In the genomic region with DNA sequence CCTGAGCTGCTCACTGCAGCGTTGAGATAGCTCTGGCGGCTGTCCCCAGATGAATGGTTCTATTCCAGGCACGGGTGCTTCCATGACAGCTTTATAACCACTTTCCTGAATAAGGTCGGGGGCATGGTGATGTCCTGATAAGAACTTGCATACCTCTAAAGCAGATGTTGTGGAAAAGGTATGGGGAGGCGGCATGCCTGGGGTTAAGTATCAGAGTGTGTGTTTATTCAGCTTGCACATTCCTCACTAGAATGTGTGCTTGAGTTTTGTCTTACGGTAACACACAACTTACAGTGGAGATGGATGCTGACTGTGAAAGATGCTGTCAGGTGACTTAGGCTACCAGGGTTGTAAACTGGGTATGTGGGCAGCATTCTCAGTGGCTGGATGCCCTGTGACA, we compare ENCODE assay signal across 31 mouse cellular contexts.
A peak's percentile ranks its signal among the peaks of the same experiment; 100 is the strongest.
DNase-seq lines count a peak whose midpoint lies in the region; ATAC-seq lines count a peak whose summit lies in the region.
"Had no signal": no experiment of that assay in that cellular context is flagged by ENCODE, and none has a peak within 500 bp of the region (broad histone marks: within the 10 kb centered on the region; RNA-seq: fewer than 3 reads in every experiment).

No protein-coding gene starts in this region.

- H3K4me1 ChIP-seq in embryonic facial prominence, embryonic 12.5 days, result peaks cover 52% of the 10 kb centered on the region
- H3K4me1 ChIP-seq in embryonic facial prominence, embryonic 10.5 days, result peaks cover 70% of the 10 kb centered on the region
- H3K4me1 ChIP-seq in heart, embryonic 11.5 days (ENCODE audit: control insufficient read depth, insufficient read depth, low read length), result peaks cover 79% of the 10 kb centered on the region
- peaks cover 69% of the 10 kb centered on the region for H3K4me1 ChIP-seq in kidney, embryonic 15.5 days
- peaks cover 42% of the 10 kb centered on the region for H3K4me1 ChIP-seq in lung, embryonic 15.5 days

- intact Hi-C loops in heart, postnatal 25 days (cut with DNase I), result loop anchor here (5.0 kb wide), 1 partner anchor 90 kb away; no protein-coding TSS in a partner anchor

- H3K4me3 ChIP-seq in embryonic facial prominence, embryonic 12.5 days, result no peak overlapping the region
- no peak overlapping the region for H3K4me3 ChIP-seq in embryonic facial prominence, embryonic 10.5 days
- no peak overlapping the region for H3K4me3 ChIP-seq in heart, embryonic 11.5 days (ENCODE audit: low read depth, low read length)
- H3K4me3 ChIP-seq in kidney, embryonic 15.5 days (replicated peaks), result no peak overlapping the region
- no peak overlapping the region for H3K4me3 ChIP-seq in lung, embryonic 15.5 days
- H3K4me3 ChIP-seq: embryonic facial prominence, embryonic 15.5 days; forebrain, embryonic 13.5 days; hindbrain, embryonic 10.5 days; hindbrain, embryonic 15.5 days; midbrain, embryonic 10.5 days; neural tube, embryonic 12.5 days had no signal

- WGBS in embryonic facial prominence, embryonic 12.5 days, result 55% methylated on average over 6 of the region's 6 CpGs
- 55% methylated on average over 6 of the region's 6 CpGs for WGBS in embryonic facial prominence, embryonic 10.5 days
- 12% methylated on average over 6 of the region's 6 CpGs for WGBS in heart, embryonic 11.5 days (ENCODE audit: insufficient replicate concordance)
- 8% methylated on average over 6 of the region's 6 CpGs for WGBS in kidney, embryonic 15.5 days
- WGBS in lung, embryonic 15.5 days, result 18% methylated on average over 6 of the region's 6 CpGs

- ATAC-seq in embryonic facial prominence, embryonic 12.5 days (ENCODE audit: insufficient number of reproducible peaks, insufficient read depth, low FRiP score, low TSS enrichment), result no peak
- no peak for ATAC-seq in heart, embryonic 11.5 days (replicated peaks; ENCODE audit: insufficient number of reproducible peaks, low FRiP score, low TSS enrichment)
- peak; percentile 45; the same call in 1 of the 2 replicates for ATAC-seq in kidney, embryonic 15.5 days (replicated peaks; ENCODE audit: low FRiP score)
- no peak for ATAC-seq in lung, embryonic 15.5 days (ENCODE audit: borderline replicate concordance, extremely low read depth, low FRiP score, low TSS enrichment)
- ATAC-seq: activated CD4-positive, CD25-positive, alpha-beta regulatory T cell, adult 4 months; forebrain, embryonic 13.5 days; inflammation-experienced regulatory T-cells, adult 6 months; midbrain, embryonic 16.5 days had no signal

- no peaks in the 10 kb centered on the region for H3K9me3 ChIP-seq in embryonic facial prominence, embryonic 12.5 days
- H3K9me3 ChIP-seq in embryonic facial prominence, embryonic 10.5 days, result no peaks in the 10 kb centered on the region
- H3K9me3 ChIP-seq in heart, embryonic 11.5 days (replicated peaks; ENCODE audit: control insufficient read depth, low read length), result no peaks in the 10 kb centered on the region
- no peaks in the 10 kb centered on the region for H3K9me3 ChIP-seq in kidney, embryonic 15.5 days (replicated peaks)
- no peaks in the 10 kb centered on the region for H3K9me3 ChIP-seq in lung, embryonic 15.5 days
- H3K9me3 ChIP-seq: embryonic facial prominence, embryonic 15.5 days; forebrain, embryonic 13.5 days; hindbrain, embryonic 10.5 days; hindbrain, embryonic 15.5 days; midbrain, embryonic 10.5 days; neural tube, embryonic 12.5 days had no signal

- no peaks in the 10 kb centered on the region for H3K27me3 ChIP-seq in embryonic facial prominence, embryonic 12.5 days
- no peaks in the 10 kb centered on the region for H3K27me3 ChIP-seq in embryonic facial prominence, embryonic 10.5 days (replicated peaks; ENCODE audit: low read depth, poor library complexity, severe bottlenecking)
- H3K27me3 ChIP-seq in heart, embryonic 11.5 days (ENCODE audit: control insufficient read depth, insufficient read depth, low read length), result no peaks in the 10 kb centered on the region
- H3K27me3 ChIP-seq in kidney, embryonic 15.5 days, result no peaks in the 10 kb centered on the region
- no peaks in the 10 kb centered on the region for H3K27me3 ChIP-seq in lung, embryonic 15.5 days
- H3K27me3 ChIP-seq: CH12.LX; embryonic facial prominence, embryonic 15.5 days; forebrain, embryonic 13.5 days; hindbrain, embryonic 15.5 days; neural tube, embryonic 12.5 days had no signal

- no peaks in the 10 kb centered on the region for H3K36me3 ChIP-seq in embryonic facial prominence, embryonic 12.5 days
- no peaks in the 10 kb centered on the region; the same call in 1 of the 2 replicates for H3K36me3 ChIP-seq in embryonic facial prominence, embryonic 10.5 days (replicated peaks)
- no peaks in the 10 kb centered on the region for H3K36me3 ChIP-seq in heart, embryonic 11.5 days (ENCODE audit: control insufficient read depth, insufficient read depth, low read length)
- H3K36me3 ChIP-seq in kidney, embryonic 15.5 days, result no peaks in the 10 kb centered on the region
- no peaks in the 10 kb centered on the region for H3K36me3 ChIP-seq in lung, embryonic 15.5 days
- H3K36me3 ChIP-seq: embryonic facial prominence, embryonic 15.5 days; hindbrain, embryonic 10.5 days; hindbrain, embryonic 15.5 days; midbrain, embryonic 10.5 days; neural tube, embryonic 12.5 days had no signal

- 0 out of 2 replicates have a peak overlapping the region, but pooled peaks have one; percentile 11 for H3K27ac ChIP-seq in embryonic facial prominence, embryonic 12.5 days
- H3K27ac ChIP-seq in embryonic facial prominence, embryonic 10.5 days (replicated peaks), result no peak overlapping the region
- H3K27ac ChIP-seq in heart, embryonic 11.5 days (ENCODE audit: low read depth, low read length), result peak overlapping the region; percentile 41; the same call in 1 of the 2 replicates
- H3K27ac ChIP-seq in kidney, embryonic 15.5 days, result peak overlapping the region; percentile 69
- H3K27ac ChIP-seq in lung, embryonic 15.5 days, result 0 out of 2 replicates have a peak overlapping the region, but pooled peaks have one; percentile 13
- H3K27ac ChIP-seq: embryonic facial prominence, embryonic 15.5 days; forebrain, embryonic 13.5 days; hindbrain, embryonic 10.5 days; hindbrain, embryonic 15.5 days; liver, embryonic 14.5 days; midbrain, embryonic 10.5 days; neural tube, embryonic 12.5 days; stomach, postnatal 0 days had no signal

- H3K9ac ChIP-seq in embryonic facial prominence, embryonic 12.5 days, result no peak overlapping the region
- H3K9ac ChIP-seq in heart, embryonic 11.5 days (ENCODE audit: low read depth, low read length), result 0 out of 2 replicates have a peak overlapping the region, but pooled peaks have one; percentile 10
- H3K9ac ChIP-seq in kidney, embryonic 15.5 days, result no peak overlapping the region
- no peak overlapping the region for H3K9ac ChIP-seq in lung, embryonic 15.5 days
- H3K9ac ChIP-seq: embryonic facial prominence, embryonic 15.5 days; forebrain, embryonic 13.5 days; hindbrain, embryonic 15.5 days; liver, embryonic 14.5 days; neural tube, embryonic 12.5 days had no signal

- H3K4me2 ChIP-seq in embryonic facial prominence, embryonic 12.5 days (replicated peaks), result no peak overlapping the region
- no peak overlapping the region for H3K4me2 ChIP-seq in heart, embryonic 11.5 days
- H3K4me2 ChIP-seq in kidney, embryonic 15.5 days, result no peak overlapping the region
- H3K4me2 ChIP-seq in lung, embryonic 15.5 days, result no peak overlapping the region
- H3K4me2 ChIP-seq: embryonic facial prominence, embryonic 15.5 days; forebrain, embryonic 13.5 days; hindbrain, embryonic 15.5 days; neural tube, embryonic 12.5 days had no signal

- DNase-seq in embryonic facial prominence, embryonic 10.5 days (ENCODE audit: low spot score), result no peak
- no peak for DNase-seq in heart, postnatal 25 days (ENCODE audit: low spot score)
- no peak for DNase-seq in kidney, adult 18-20 months
- DNase-seq in lung, adult 18-20 months, result no peak
- DNase-seq: adrenal gland, adult 2 months; adrenal gland, postnatal 36 days; cerebellum, adult 18-20 months; cerebellum, postnatal 10 days; gastrocnemius, postnatal 25 days; kidney, postnatal 4 days; left cerebral cortex, postnatal 4 days; liver; right cerebral cortex, postnatal 4 days; thymus, adult 18-20 months; thymus, postnatal 25 days had no signal
